Mouse (Mus musculus): ENCODE results near the gene 4933425L06Rik.
A peak's percentile ranks its signal among the peaks of the same experiment; 100 is the strongest.

4933425L06Rik gene

GRCm38 (mm10) chr13:105134397-105134796 lies 52.5 kb downstream of the 4933425L06Rik start:
- no peak for DNase-seq (ENCODE audit: low spot score)

- no peak for DNase-seq (ENCODE audit: low spot score)
Observed at GRCm38 (mm10) chr13:105139881-105140280, 58.0 kb downstream of the 4933425L06Rik start.

- no peak for DNase-seq (ENCODE audit: low spot score)
Observed at GRCm38 (mm10) chr13:105146827-105147226, 64.9 kb downstream of the 4933425L06Rik start.

GRCm38 (mm10) chr13:105147795-105148418 lies 66.0 kb downstream of the 4933425L06Rik start:
- no peak for DNase-seq (ENCODE audit: low spot score)

- no peak for DNase-seq (ENCODE audit: low spot score)
Observed at GRCm38 (mm10) chr13:105150006-105150405, 68.1 kb downstream of the 4933425L06Rik start.

- peak; percentile 36 for DNase-seq (ENCODE audit: low spot score)
Observed at GRCm38 (mm10) chr13:105153955-105154354, 72.0 kb downstream of the 4933425L06Rik start.

GRCm38 (mm10) chr13:105165441-105165840 lies 83.5 kb downstream of the 4933425L06Rik start:
- DNase-seq (ENCODE audit: low spot score), result no peak

All from retina, embryonic 14.5 days (tissue).